Mouse (Mus musculus) forebrain, embryonic 15.5 days (tissue): Measurements from ENCODE around the gene Ttc9c. TPM values are rescaled to one million over a fixed set of nuclear protein-coding genes. Genes with fewer than 3 reads are reported as not detected.
A peak's percentile ranks its signal among the peaks of the same experiment; 100 is the strongest.

Experiments used
- ATAC-seq: fragments of 200-750 bp; cut with Nextera tagmentation; replicated peaks from 2 replicates; pipeline ENCODE4 v1.8.0; 2017; ENCODE audit warnings: mild to moderate bottlenecking, moderate TSS enrichment, moderate library complexity
- H3K27ac ChIP-seq: fragments of 300-500 bp; sonication (generic); replicated peaks from 2 replicates; pipeline ENCODE4 v1.5.1; 2015; ENCODE audit warnings: mild to moderate bottlenecking, inconsistent platforms
- H3K27me3 ChIP-seq: fragments of 300-500 bp; sonication (generic); 2 replicates; pipeline ENCODE4 v1.6.1; 2015; ENCODE audit warnings: inconsistent platforms
- H3K36me3 ChIP-seq: fragments of 300-500 bp; sonication (generic); 2 replicates; pipeline ENCODE4 v1.6.1; 2015; ENCODE audit warnings: mild to moderate bottlenecking, inconsistent platforms
- H3K4me1 ChIP-seq: fragments of 300-500 bp; sonication (generic); 2 replicates; pipeline ENCODE4 v1.6.1; 2015; ENCODE audit warnings: inconsistent platforms
- H3K4me2 ChIP-seq: fragments of 300-500 bp; sonication (generic); replicated peaks from 2 replicates; pipeline ENCODE4 v1.6.1; 2015; ENCODE audit warnings: mild to moderate bottlenecking, inconsistent platforms
- H3K4me3 ChIP-seq: fragments of 300-500 bp; sonication (generic); 2 replicates; pipeline ENCODE4 v1.5.1; 2015; ENCODE audit warnings: mild to moderate bottlenecking, inconsistent platforms
- H3K9ac ChIP-seq: fragments of 300-500 bp; sonication (generic); replicated peaks from 2 replicates; pipeline ENCODE4 v1.6.1; 2015; ENCODE audit warnings: mild to moderate bottlenecking, inconsistent platforms
- H3K9me3 ChIP-seq: fragments of 300-500 bp; sonication (generic); 2 replicates; pipeline ENCODE4 v1.6.1; 2016; ENCODE audit warnings: inconsistent platforms
- WGBS: fragments of 180-500 bp; shearing (Covaris S2); methylation state at CpG from one replicate; pipeline ENCODE4 v1.1.7; 2015; ENCODE audit warnings: mixed read lengths; 5-methylcytosine and 5-hydroxymethylcytosine counted together
- polyA plus RNA-seq: library from polyadenylated mRNA; unstranded; fragments of >200 nt; fragmentation: Nextera tagmentation; extraction: Ambion mirVana; gene quantifications from 2 replicates; pipeline ENCODE4 v1.2.1, GENCODE M21; 2015

The Ttc9c gene
- polyA plus RNA-seq, 1 experiment from 2014 or later, result 72.7 TPM

GRCm38 (mm10) chr19:8798264-8798946, 20.7 kb downstream of the Ttc9c start, which contains the start of gene Polr2g:
TSS of gene Polr2g (minus strand) at chr19:8798577.
- 2% methylated on average over 25 of the region's 25 CpGs for WGBS
- Histone ChIP-seq H3K9ac (peak within 1 kb of the TSS; percentile 74), H3K4me1 (peaks cover 32% of the 10 kb centered on the region), H3K4me3 (peak within 1 kb of the TSS; percentile 78), H3K36me3 (peaks cover 21% of the 10 kb centered on the region), H3K27me3 (no peaks in the 10 kb centered on the region), H3K27ac (peak within 1 kb of the TSS; percentile 70), H3K9me3 (no peaks in the 10 kb centered on the region), H3K4me2 (peak within 1 kb of the TSS; percentile 89)
- ATAC-seq, result peak; percentile 75

DNA sequence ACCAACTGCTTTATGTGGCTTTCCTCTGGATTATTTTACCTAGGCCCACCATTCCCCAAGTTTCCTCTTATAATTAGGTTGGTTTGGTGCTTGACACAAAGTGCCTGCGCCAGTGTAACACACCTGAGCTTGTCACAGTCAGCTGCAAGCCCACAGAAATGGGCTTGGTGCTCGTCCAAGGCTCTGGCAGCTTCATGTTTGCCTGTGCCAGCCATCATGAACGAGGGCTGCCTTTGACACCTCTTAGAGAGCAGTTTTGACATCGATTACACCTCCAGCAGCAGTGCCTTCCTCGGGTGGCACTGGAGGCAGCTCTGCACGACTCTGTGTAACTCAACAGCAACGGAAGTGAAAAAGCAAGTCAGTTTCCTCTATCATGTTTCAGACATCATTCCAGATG, 29.0 kb downstream of the Ttc9c start:
- Histone ChIP-seq H3K9ac (no peak overlapping the region), H3K36me3 (peaks cover 27% of the 10 kb centered on the region), H3K4me3 (no peak overlapping the region), H3K27ac (no peak overlapping the region), H3K4me2 (no peak overlapping the region), H3K27me3 (no peaks in the 10 kb centered on the region), H3K4me1 (peaks cover 12% of the 10 kb centered on the region), H3K9me3 (no peaks in the 10 kb centered on the region)
- WGBS, result 85% methylated on average over 7 of the region's 7 CpGs
- no peak for ATAC-seq

GRCm38 (mm10) chr19:8789171-8789570, 30.0 kb downstream of the Ttc9c start:
- no peak for ATAC-seq
- Histone ChIP-seq H3K27ac (peak overlapping the region; percentile 40), H3K4me1 (peaks cover 13% of the 10 kb centered on the region), H3K9me3 (no peaks in the 10 kb centered on the region), H3K4me3 (no peak overlapping the region), H3K9ac (no peak overlapping the region), H3K4me2 (no peak overlapping the region), H3K36me3 (peaks cover 19% of the 10 kb centered on the region), H3K27me3 (no peaks in the 10 kb centered on the region)
- 58% methylated on average over 1 of the region's 1 CpGs for WGBS

DNA sequence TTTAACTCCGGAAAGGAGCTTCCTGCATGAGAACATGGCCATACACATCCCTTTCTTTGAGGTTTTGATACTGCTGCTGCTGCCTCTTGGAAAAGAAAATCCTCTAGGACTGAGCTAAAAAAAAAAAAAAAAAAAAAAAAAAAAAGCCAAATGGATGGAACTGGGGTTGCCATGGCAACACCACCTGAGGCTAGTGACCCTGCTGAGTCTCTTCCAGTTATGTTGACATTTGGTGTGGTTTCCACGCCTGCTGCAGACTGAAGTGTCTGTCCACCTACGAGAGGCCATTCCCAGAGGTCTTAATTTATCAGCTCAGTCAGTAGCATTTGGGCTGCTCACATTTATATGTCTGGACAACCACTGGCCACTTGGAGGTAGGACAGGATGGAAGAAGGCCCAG, 30.6 kb downstream of the Ttc9c start:
- WGBS, result 17% methylated on average over 3 of the region's 3 CpGs
- Histone ChIP-seq H3K4me2 (no peak overlapping the region), H3K9ac (0 out of 2 replicates have a peak overlapping the region, but pooled peaks have one; percentile 7), H3K36me3 (peaks cover 14% of the 10 kb centered on the region), H3K9me3 (no peaks in the 10 kb centered on the region), H3K27me3 (no peaks in the 10 kb centered on the region), H3K4me3 (no peak overlapping the region), H3K4me1 (peaks cover 13% of the 10 kb centered on the region), H3K27ac (peak overlapping the region; percentile 40; the same call in 1 of the 2 replicates)
- ATAC-seq, result no peak

DNA sequence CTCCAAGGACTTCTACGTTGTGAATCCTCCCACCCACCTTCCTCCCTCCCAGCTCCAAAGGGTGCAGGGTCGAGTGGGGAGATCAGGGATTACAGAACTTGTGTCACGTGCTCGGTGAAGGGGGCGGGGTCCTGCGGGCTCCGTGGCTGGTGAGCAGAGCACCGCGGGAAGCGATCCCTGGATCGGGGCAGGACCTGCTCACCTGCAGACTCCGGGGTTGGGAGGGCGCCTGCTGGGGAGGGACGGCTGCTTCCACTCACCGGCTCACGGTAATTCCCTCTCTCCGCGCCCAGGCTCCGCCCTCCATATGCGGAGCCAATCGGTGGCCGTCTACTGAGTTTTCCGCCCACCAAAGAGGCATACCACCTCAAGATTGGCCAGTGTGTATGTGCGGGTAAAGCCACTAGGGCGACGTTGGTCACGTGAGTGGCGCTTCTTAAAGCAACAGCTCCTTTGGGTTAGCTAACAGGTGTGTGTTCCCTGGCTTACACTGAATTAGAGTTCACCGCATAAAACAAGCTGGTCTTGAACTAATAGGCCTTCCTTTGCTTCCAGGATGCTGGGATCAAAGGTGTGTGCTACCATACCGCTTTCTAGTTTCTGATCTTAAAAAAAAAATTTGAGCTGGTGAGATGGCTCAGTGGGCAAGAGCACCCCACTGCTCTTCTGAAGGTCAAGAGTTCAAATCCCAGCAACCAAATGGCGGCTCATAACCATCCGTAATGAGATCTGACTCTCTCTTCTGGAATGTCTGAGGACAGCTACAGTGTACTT, 32.9 kb downstream of the Ttc9c start, which contains the start of gene Taf6l:
TSS of gene Taf6l (minus strand) at position 410 of the 774 bp plus-strand sequence.
- no peaks in the 10 kb centered on the region for H3K27me3 ChIP-seq
- peak within 1 kb of the TSS; percentile 83 for H3K4me3 ChIP-seq
- H3K27ac ChIP-seq, result peak within 1 kb of the TSS; percentile 87
- H3K4me2 ChIP-seq, result peak within 1 kb of the TSS; percentile 71
- WGBS, result under 1% methylated on average over 32 of the region's 32 CpGs
- peaks cover 13% of the 10 kb centered on the region for H3K4me1 ChIP-seq
- H3K9me3 ChIP-seq, result no peaks in the 10 kb centered on the region
- peak within 1 kb of the TSS; percentile 67 for H3K9ac ChIP-seq
- peaks cover 23% of the 10 kb centered on the region for H3K36me3 ChIP-seq
- peak; percentile 99 for ATAC-seq

DNA sequence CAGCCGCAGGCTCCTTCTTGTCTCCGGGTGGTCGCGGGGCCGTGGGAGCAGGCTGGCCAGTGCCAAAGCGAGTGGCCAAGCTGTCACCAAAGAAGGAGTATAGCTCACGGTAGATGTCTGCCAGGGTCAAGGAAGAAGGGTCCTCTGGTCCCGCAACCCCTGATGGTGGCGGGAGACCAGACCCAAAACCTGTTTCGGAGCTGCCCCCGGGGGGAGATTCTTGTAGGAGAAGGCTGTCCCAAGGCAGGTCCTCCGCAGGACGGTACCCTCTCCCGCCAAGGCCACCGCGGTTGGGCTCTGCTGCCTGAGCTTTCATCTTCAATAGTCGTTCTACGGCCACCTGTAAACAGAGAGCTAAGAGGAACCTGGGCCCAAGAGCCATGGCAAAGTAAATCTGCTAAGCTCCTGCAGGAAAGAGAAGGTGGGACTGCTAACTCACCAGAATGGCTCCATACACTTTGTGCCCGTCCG, 44.1 kb downstream of the Ttc9c start:
- Histone ChIP-seq H3K4me1 (peaks cover 45% of the 10 kb centered on the region), H3K36me3 (peaks cover 27% of the 10 kb centered on the region), H3K4me2 (peak overlapping the region; percentile 80), H3K9ac (peak overlapping the region; percentile 91), H3K27me3 (no peaks in the 10 kb centered on the region), H3K4me3 (peak overlapping the region; percentile 77), H3K9me3 (no peaks in the 10 kb centered on the region), H3K27ac (peak overlapping the region; percentile 99)
- no peak; the same call in 1 of the 2 replicates for ATAC-seq
- WGBS, result 5% methylated on average over 20 of the region's 20 CpGs

DNA sequence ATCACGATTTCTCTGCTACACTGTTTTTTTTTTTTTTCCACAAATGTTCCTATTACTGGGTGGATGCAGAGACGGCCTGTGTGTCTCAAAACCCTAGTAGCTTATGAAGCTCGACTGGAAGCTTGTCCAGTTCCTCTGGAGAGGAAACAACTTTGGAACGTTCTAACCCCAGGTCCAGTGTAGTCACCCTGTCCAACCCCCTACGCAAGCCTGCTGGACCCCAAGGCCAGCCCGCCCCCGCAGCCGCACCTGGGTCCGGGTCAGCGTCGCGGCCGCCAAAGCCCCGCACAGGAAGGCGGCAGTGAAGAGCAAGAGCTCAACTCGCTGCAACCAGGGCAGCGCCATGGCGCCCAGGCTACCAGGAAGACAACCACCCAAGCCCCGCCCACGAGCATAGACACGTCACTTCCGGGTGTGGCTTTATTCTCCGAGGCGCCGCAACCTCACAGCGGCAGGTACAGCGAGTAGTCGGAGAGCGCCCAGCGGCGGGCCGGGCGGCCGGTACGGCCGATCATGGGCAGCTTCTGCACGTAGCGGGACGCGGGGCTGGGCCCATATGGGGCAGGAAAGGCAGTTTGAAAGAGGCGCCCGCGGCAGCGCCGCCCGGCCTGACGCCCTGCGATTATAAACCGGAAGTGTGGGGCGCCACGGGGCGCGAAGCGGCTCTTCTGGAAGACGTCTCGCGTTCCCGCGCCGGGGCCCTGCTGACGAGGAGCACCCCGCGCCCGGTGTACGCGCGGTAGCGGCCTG, 44.9 kb downstream of the Ttc9c start, which contains the start of gene Tmem179b:
TSS of gene Tmem179b (minus strand) at position 382 of the 750 bp plus-strand sequence.
- H3K4me2 ChIP-seq, result peak within 1 kb of the TSS; percentile 80
- peak; percentile 95 for ATAC-seq
- H3K27me3 ChIP-seq, result no peaks in the 10 kb centered on the region
- peaks cover 33% of the 10 kb centered on the region for H3K36me3 ChIP-seq
- H3K4me3 ChIP-seq, result peak within 1 kb of the TSS; percentile 77
- H3K9me3 ChIP-seq, result no peaks in the 10 kb centered on the region
- peak within 1 kb of the TSS; percentile 99 for H3K27ac ChIP-seq
- peak within 1 kb of the TSS; percentile 91 for H3K9ac ChIP-seq
- under 1% methylated on average over 68 of the region's 68 CpGs for WGBS
- peaks cover 45% of the 10 kb centered on the region for H3K4me1 ChIP-seq

- peak overlapping the region; percentile 91 for H3K9ac ChIP-seq
- peak overlapping the region; percentile 80 for H3K4me2 ChIP-seq
- no peaks in the 10 kb centered on the region for H3K27me3 ChIP-seq
- peaks cover 37% of the 10 kb centered on the region for H3K36me3 ChIP-seq
- H3K9me3 ChIP-seq, result no peaks in the 10 kb centered on the region
- H3K4me3 ChIP-seq, result peak overlapping the region; percentile 77
- no peak for ATAC-seq
- peaks cover 45% of the 10 kb centered on the region for H3K4me1 ChIP-seq
- H3K27ac ChIP-seq, result peak overlapping the region; percentile 99
- 67% methylated on average over 6 of the region's 6 CpGs for WGBS
Observed at GRCm38 (mm10) chr19:8773409-8773808, 45.7 kb downstream of the Ttc9c start.

DNA sequence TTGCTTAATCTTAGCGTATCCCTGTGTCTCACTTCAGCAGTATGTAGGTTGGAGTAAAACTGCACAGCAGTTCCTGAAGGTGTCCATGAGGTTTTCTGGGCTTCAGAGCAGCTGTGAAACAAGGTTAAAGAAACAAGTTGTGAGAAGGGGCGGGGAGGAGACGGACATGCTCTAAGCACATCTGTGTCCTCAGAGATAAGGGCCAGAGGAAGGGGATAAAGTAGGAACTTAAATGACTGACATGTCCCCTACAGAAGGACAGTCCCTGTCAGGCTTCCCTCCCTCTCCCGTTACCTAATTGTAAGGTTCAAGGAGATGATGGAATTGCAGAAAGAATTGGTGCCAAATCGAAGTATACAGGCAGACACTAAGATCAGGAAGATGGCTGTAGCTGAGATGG, 46.1 kb downstream of the Ttc9c start:
- H3K27ac ChIP-seq, result peak overlapping the region; percentile 99
- 0 out of 2 replicates have a peak overlapping the region, but pooled peaks have one; percentile 91 for H3K9ac ChIP-seq
- no peaks in the 10 kb centered on the region for H3K27me3 ChIP-seq
- 90% methylated on average over 5 of the region's 5 CpGs for whole genome bisulfite sequencing
- H3K36me3 ChIP-seq, result peaks cover 37% of the 10 kb centered on the region
- no peak for ATAC-seq
- H3K9me3 ChIP-seq, result no peaks in the 10 kb centered on the region
- H3K4me3 ChIP-seq, result peak overlapping the region; percentile 77; the same call in 1 of the 2 replicates
- H3K4me1 ChIP-seq, result peaks cover 45% of the 10 kb centered on the region
- H3K4me2 ChIP-seq, result peak overlapping the region; percentile 80; the same call in 1 of the 2 replicates

GRCm38 (mm10) chr19:8770567-8771270, 48.4 kb downstream of the Ttc9c start, which contains the start of gene Tmem223:
TSS of gene Tmem223 (plus strand) at chr19:8770996.
- Histone ChIP-seq H3K4me3 (peak within 1 kb of the TSS; percentile 77), H3K27ac (peak within 1 kb of the TSS; percentile 92), H3K9me3 (no peaks in the 10 kb centered on the region), H3K36me3 (peaks cover 57% of the 10 kb centered on the region), H3K27me3 (no peaks in the 10 kb centered on the region), H3K4me2 (peak within 1 kb of the TSS; percentile 58), H3K4me1 (peaks cover 41% of the 10 kb centered on the region), H3K9ac (peak within 1 kb of the TSS; percentile 95)
- 17% methylated on average over 29 of the region's 29 CpGs for WGBS
- peak; percentile 64 for ATAC-seq

DNA sequence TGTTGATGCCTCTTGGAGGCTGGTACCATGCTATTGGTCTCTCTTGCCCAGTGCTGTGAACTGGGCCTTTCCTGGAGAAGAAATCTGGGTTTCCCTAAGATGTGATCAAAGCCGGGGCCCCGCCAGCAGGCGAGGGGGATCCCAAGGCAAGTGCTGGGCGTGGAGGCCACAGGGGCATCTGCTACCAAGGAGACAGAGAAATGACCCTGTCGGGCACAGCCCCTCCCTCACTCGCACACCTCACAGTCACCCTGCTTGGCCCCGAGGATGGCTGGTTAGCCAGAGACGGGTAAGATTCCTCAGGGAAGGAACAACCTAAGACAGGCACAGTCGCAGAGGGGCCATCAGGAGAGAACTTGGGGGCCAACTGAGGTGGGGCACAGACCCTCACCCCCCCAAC, 53.6 kb downstream of the Ttc9c start:
- Histone ChIP-seq H3K27me3 (no peaks in the 10 kb centered on the region), H3K9ac (no peak overlapping the region), H3K4me1 (peaks cover 5% of the 10 kb centered on the region), H3K36me3 (peaks cover 81% of the 10 kb centered on the region), H3K4me2 (no peak overlapping the region), H3K27ac (no peak overlapping the region), H3K4me3 (no peak overlapping the region), H3K9me3 (no peaks in the 10 kb centered on the region)
- no peak for ATAC-seq
- 95% methylated on average over 9 of the region's 9 CpGs for WGBS
